Mouse (Mus musculus) ZHBTc4 (cell line): Measurements from ENCODE around the gene Deup1.

Experiments
- DNase-seq: peaks from one replicate; pipeline ENCODE4 v3.0.0-alpha.2; 2011; ENCODE audit warnings: low read depth, low spot score

The Deup1 gene

GRCm38 (mm10) chr9:15627785-15628287 lies at the start of gene Deup1:
Gene Deup1 (minus strand): TSS chr9:15627933.
- peak; percentile 79 for DNase-seq

GRCm38 (mm10) chr9:15672251-15672650 lies 44.5 kb upstream of the Deup1 start:
- DNase-seq, result no peak

DNA sequence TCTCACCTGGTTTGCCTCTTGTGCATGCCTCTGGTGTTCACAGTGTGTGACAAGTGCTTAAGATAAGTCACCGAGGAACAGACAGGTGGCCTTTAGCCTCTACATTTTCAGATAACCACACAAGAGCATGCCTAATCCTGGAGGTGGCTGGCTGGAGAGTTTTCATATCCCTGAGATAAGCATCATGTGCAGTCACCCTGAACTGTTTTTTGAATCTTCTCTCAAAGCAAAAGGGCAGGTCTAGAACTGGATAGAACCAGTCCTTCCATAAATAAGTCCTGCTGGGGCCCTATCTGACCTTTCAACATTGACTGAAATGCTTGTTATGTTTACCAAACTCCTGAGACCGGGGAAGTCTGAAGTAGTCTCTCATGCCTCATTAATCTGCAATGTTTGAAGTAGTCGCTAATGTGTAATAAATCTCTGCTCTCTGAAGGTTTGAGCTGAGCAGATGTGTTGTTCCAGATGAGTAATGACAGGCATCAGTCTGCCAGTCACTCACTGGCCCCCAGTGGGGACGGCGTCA lies 42.3 kb upstream of the Deup1 start:
- no peak for DNase-seq

DNA sequence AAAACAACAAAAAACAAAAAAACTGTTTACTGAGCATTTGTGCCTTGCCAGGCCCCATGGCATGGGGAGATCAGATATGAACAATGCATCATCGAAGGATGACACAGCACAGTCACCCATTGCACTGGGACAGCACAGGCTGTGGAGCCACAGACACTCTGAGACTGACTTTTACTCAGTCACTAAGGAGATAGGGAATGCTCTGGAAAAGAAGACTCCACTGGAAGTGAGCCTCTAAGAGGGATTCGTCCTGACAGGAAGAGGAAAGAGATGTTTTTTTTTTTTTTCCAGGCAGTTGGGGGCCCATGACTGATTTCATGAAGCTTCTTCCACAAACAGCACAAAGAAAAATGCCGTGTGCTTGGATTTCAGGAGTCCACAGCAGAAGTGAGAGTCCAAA lies 41.7 kb upstream of the Deup1 start:
- DNase-seq, result no peak

DNA sequence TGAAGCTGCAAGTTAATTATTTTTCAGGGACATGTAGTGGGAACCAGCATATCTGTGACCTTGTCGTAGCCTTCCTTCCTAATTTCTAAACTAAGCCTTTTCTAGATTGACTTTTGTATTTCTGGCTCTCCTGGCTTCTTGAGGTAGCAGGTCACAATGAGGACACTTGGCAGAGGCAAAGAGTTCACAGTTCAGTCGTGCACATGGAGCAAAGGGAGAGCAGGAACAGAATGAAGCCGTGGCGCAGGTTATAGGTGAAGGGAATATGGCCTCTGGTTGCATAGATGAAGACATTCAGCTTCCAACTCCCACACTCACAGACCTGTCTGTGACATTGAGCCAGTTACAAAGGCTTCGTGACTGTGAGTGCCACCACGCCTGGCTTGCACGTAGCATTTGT lies 36.9 kb upstream of the Deup1 start:
- DNase-seq, result no peak

DNA sequence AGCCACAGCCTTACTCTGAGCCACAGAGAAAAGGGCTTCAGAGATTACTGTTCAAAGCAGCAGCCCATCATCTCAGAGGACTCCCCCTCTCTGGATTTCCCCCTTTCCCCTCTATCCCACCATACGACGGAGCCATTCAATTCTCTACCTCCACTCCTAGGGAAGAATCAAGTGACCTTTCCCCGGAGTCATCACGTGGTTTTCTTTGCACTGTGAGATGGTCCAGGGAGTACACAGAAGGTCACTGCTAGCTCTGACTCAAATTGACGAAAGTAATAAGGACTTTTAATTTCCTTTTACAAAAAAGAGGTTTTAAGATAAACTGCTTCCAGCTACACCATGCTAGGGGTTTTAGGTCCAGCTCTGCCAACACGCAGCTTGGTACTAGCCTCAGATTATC lies 31.3 kb upstream of the Deup1 start:
- DNase-seq, result no peak

DNA sequence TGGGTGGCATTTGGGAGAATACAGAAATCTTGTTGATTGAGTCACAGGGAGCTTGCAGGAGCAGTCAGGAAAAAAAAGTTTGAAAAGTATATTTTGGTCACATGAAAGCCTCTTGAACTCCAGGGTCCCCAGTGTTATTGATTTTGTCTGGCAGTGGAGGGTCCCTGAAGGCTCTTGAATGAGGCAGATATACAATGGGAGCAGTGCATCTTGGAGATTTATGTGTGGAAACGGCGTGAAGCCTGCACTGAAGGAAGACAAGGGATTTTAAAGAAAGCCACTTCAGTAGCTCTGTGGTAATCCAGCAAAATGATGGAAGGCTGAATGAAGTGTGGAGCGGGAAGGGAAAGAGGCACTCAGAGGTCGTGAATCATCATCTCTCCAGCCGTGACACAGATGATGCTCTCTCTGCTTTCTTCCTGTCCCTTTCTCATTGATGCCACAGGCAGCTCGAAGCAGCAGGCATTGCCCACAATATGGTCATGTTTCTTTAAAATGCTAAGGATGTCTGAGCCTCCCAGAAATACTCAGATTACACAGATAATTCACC lies 30.6 kb upstream of the Deup1 start:
- DNase-seq, result no peak

DNA sequence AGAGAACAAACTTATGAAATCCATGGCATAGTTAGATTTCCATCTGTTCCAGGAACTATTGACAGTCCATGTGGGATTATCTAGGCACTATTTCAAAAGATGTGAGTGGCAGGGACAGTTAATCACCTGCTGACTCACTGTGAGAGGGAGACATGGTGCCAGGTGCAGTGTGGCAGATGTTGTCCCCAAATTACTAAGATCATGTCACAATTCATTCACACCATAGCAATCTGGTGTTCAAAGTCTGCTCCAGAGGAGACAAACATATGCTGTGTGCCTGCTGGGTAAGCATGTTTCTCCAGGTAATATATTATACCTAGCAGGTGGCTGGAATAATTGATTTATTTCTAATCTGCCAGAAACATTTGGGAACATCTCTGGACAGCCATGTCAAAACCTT lies 25.3 kb upstream of the Deup1 start:
- DNase-seq, result no peak

DNA sequence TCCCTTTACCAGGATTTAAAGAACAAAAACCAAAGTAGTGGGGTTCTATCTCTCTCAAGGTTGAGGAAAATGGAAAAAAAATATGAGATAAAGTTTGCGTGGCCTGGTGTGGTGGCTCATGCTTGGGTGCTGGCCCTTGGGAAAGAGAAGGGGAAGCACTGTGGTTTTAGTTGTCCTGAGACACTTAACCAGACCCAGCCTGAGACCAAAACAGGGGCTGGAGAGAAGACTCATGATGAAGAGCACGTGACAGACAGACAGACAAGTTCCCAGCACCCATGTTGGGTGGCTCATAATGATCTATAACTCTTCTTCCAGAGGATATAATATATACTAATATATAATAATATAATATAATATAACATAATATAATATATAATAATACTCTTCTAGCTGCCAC lies 22.2 kb upstream of the Deup1 start:
- no peak for DNase-seq

DNA sequence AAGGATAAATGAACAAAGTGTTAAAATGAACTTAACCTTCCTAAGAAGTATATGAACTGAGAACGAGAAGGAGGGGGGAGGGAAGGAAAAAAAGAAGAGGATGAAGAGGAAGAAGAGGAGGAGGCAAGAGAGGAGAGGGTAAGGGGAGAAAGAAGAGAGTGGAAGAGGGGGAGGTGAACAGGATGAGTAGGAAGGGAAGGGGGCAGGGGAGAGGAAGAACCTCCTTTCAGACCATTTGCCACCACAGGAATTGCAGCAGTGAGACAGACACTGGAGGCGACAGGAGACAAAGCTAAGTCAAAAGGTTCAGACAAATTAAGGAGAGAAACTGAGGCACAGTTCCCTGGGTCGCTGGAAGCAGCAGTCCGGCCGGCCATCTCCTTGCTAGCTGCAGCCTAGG lies 349 bp downstream of the Deup1 start:
- DNase-seq, result no peak

- no peak for DNase-seq
These were observed 3.0 kb downstream of the Deup1 start for GRCm38 (mm10) chr9:15624739-15625138.

DNA sequence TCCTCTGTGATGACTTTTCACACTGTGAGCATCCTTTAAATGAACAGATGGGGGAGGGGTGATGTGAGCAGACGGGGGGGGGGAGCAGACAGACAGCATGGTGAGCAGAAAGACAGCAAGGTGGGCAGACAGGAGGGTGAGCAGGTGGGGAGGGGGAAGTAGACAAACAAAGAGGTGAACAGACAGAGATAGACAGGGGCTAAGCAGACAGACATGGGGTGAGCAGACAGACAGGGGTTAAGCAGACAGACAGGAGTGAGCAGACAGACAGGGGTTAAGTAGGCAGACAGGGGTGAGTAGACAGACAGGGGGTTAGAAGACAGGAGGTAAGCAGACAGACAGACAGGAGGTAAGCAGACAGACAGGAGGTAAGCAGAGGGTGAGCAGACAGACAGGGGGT lies 8.0 kb downstream of the Deup1 start:
- DNase-seq, result no peak

GRCm38 (mm10) chr9:15619020-15619590 lies 8.6 kb downstream of the Deup1 start:
- no peak for DNase-seq

DNA sequence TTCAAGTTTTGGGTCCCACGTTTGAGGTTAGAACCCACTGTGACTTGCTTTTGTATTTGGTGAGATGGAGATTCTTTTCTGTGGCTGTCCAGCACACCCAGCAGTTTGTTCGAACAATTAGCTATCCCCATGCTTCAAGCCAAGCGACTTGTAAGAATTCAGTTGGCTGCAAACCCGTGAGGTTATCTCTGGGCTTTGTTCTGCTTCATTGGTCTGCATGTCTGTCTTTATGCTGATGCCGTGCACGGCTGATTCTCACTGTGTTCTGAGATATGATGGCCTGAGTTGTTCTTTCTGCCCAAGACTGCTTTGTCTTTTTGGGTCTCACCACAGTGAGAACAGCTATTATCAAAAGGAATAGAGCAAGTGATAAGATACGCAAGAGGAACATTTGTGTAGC lies 10.7 kb downstream of the Deup1 start:
- DNase-seq, result no peak

- no peak for DNase-seq
These were observed 11.3 kb downstream of the Deup1 start for GRCm38 (mm10) chr9:15616471-15616870.

GRCm38 (mm10) chr9:15609280-15609930 lies 18.3 kb downstream of the Deup1 start:
- DNase-seq, result peak; percentile 50

- no peak for DNase-seq
These were observed 20.1 kb downstream of the Deup1 start for GRCm38 (mm10) chr9:15607601-15608000.

DNA sequence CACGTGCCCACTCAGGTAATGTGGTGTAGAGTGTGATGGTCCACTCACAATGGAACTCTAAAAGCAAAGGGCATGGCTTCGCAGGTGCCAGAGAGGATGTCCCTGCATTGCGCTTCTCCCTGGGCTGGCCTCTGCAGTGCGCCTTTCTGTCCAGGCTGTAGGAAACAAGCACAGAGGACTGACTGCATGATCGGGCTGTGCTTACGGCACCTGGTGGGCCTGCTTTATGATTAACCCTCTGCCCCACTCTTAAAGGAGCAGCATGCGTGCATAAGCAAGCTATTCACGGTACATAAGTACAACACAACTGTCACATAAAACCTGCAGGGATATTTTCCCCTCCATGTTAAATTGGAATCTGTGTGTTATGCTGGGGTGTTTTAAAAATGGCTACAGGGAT lies 24.6 kb downstream of the Deup1 start:
- DNase-seq, result no peak

DNA sequence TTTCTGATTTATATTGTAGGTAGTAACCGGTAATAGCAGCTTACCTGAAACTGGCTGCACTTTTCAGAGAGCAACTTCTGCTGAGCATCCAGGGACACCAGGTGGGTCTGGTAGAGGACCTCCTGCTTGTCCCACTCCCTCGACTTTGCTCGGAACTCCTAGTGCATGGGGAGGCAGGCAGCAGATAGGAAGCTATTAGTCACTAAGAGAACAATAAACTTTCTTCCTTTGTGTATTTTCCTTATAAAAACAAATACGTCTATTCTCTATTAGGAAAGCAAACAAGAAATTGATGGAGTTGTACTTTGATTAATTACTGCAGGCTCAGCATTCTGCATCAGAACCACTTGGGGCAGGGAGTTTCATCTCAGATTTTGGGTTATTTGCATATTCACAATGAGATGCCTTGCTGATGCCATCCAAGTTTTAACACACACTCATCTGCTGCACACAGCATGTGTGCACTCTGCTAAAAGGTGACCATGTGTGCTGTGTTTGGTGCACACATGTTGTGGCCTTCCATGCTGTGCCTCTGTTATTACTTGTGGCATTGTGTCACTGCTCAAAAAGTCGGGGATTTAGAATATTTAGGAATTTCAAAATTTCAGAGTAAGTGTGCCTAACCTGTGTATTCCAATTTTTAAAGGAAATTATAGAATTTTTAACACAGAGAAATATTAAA lies 26.7 kb downstream of the Deup1 start:
- DNase-seq, result no peak

- DNase-seq, result peak; percentile 10
These were observed 27.4 kb downstream of the Deup1 start for GRCm38 (mm10) chr9:15600156-15600858.

GRCm38 (mm10) chr9:15596598-15596997 lies 31.1 kb downstream of the Deup1 start:
- no peak for DNase-seq

DNA sequence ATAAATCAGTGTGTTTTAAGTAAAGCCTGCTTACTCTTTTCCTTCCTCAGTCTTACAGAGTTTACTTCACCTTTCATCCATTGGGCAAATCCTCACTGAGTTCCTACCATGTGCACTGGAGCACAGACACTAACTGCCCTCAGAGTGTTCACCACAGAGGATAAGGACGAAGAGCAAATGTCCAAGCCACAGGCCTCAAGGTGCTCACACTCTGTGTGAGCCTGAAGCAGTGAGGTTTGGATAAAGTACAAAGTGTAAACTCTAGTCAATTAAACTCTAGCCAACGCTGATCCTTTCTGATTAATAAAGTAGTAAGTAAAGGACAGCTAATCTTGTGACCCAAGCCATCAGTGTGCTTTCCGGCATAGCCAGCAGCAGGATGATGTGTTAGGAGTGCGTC lies 33.6 kb downstream of the Deup1 start:
- DNase-seq, result no peak
